Mouse (Mus musculus) small intestine, adult 2 months (tissue): ENCODE results near the gene Trpm3. TPM values are rescaled to one million over a fixed set of nuclear protein-coding genes. Genes with fewer than 3 reads are reported as not detected.

Experiments
- H3K27ac ChIP-seq: fragments of 200-500 bp; 2 replicates; pipeline ENCODE4 v1.5.1; 2012; ENCODE audit warnings: low read depth, low read length, control low read depth, inconsistent platforms; ENCODE audit not compliant: insufficient read depth
- H3K27me3 ChIP-seq: fragments of 200-500 bp; 2 replicates; pipeline ENCODE4 v1.6.1; 2012; ENCODE audit warnings: mild to moderate bottlenecking, moderate library complexity, low read length, inconsistent platforms; ENCODE audit not compliant: control insufficient read depth, insufficient read depth
- H3K36me3 ChIP-seq: fragments of 200-500 bp; 2 replicates; pipeline ENCODE4 v1.6.1; 2012; ENCODE audit warnings: mild to moderate bottlenecking, low read length, control low read depth, inconsistent platforms; ENCODE audit not compliant: control insufficient read depth, insufficient read depth
- H3K4me1 ChIP-seq: fragments of 200-500 bp; 2 replicates; pipeline ENCODE4 v1.6.1; 2012; ENCODE audit warnings: low read length, inconsistent platforms, mixed read lengths; ENCODE audit not compliant: control insufficient read depth, insufficient read depth, insufficient read length
- H3K4me3 ChIP-seq: fragments of 200-500 bp; 2 replicates; pipeline ENCODE4 v1.5.1; 2012; ENCODE audit warnings: low read depth, mild to moderate bottlenecking, control low read depth, inconsistent platforms, low read length, moderate library complexity
- CTCF ChIP-seq: fragments of 200-500 bp; IDR thresholded peaks from 2 replicates; pipeline ENCODE4 v1.5.1; 2012; ENCODE audit warnings: low read depth, mild to moderate bottlenecking, control low read depth, inconsistent platforms, low read length, moderate library complexity, mixed read lengths; ENCODE audit not compliant: insufficient replicate concordance, insufficient read length; ENCODE audit errors: extremely low read depth
- POLR2A ChIP-seq: fragments of 200-500 bp; IDR thresholded peaks from 2 replicates; pipeline ENCODE4 v1.6.1; 2012; ENCODE audit warnings: low read depth, mild to moderate bottlenecking, control low read depth, inconsistent platforms, low read length, moderate library complexity
- WGBS: fragments of 180-500 bp; shearing (Covaris S2); methylation state at CpG from one replicate; pipeline ENCODE4 v1.1.7; 2018; 5-methylcytosine and 5-hydroxymethylcytosine counted together
- polyA plus RNA-seq: library from polyadenylated mRNA; depleted of rRNA; stranded (reverse); fragments of >200 nt; gene quantifications from 2 replicates; pipeline ENCODE4 v1.2.3, GENCODE M21; 2012

Trpm3 gene
- polyA plus RNA-seq, 1 experiment: 0.09 TPM

DNA sequence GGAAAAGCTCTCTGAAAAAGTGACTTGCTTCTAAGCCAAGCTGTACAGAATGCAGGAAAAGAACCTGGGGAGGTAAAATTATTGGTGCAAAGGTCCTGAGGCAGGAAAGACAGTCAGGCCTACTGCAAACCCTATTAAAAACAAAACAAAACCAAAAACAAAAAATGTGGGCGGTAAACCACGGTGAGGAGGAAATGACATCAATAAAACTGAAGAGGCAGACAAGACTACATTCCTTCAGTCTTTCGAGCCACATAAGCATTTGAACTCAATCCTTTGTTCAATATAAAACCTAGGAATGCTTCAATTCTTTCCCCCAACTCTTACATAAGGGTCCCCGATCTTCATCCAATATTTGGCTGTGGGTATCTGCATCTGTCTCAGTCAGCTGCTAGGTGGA is 814.3 kb downstream of the Trpm3 start:
- Histone ChIP-seq H3K27ac (no peak overlapping the region), H3K27me3 (no peaks in the 10 kb centered on the region), H3K4me1 (no peaks in the 10 kb centered on the region), H3K4me3 (no peak overlapping the region), H3K36me3 (no peaks in the 10 kb centered on the region)
- TF ChIP-seq CTCF (no peak), POLR2A (no peak)
- WGBS: 70% methylated on average over 4 of the region's 4 CpGs

DNA sequence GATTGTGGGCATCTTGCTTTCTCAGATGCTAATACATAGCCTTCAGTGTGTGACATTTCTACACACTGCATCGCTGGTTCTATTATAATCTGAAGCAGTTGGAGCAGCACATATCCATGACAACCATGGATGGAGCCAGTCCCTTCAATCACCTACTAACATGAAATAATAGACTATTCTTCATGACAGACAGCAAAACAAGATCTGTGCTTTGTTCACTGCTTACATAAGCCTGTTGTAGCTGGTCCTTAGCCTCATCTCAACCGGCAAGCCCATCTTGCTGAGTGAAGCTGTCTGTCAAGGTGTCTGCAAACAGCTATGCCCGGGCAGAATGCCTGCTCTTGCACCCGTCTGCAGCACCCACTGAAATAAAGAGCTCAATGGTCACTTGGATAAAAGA is 819.6 kb downstream of the Trpm3 start:
- H3K36me3 ChIP-seq: no peaks in the 10 kb centered on the region
- H3K27ac ChIP-seq: no peak overlapping the region
- no peaks in the 10 kb centered on the region for H3K4me1 ChIP-seq
- no peaks in the 10 kb centered on the region for H3K27me3 ChIP-seq
- no peak for TF ChIP-seq CTCF
- TF ChIP-seq POLR2A: no peak
- no peak overlapping the region for H3K4me3 ChIP-seq
- WGBS: 71% methylated on average over 4 of the region's 4 CpGs

GRCm38 (mm10) chr19:22960450-22961265 is 821.8 kb downstream of the Trpm3 start:
- no peaks in the 10 kb centered on the region for H3K4me1 ChIP-seq
- no peaks in the 10 kb centered on the region for H3K36me3 ChIP-seq
- H3K27me3 ChIP-seq: no peaks in the 10 kb centered on the region
- no peak overlapping the region for H3K27ac ChIP-seq
- WGBS: 82% methylated on average over 14 of the region's 14 CpGs
- H3K4me3 ChIP-seq: no peak overlapping the region
- TF ChIP-seq CTCF (no peak), POLR2A (no peak)

GRCm38 (mm10) chr19:22962001-22962708 is 823.3 kb downstream of the Trpm3 start:
- H3K36me3 ChIP-seq: no peaks in the 10 kb centered on the region
- no peaks in the 10 kb centered on the region for H3K27me3 ChIP-seq
- TF ChIP-seq POLR2A: no peak
- no peak for TF ChIP-seq CTCF
- H3K27ac ChIP-seq: no peak overlapping the region
- H3K4me3 ChIP-seq: no peak overlapping the region
- H3K4me1 ChIP-seq: no peaks in the 10 kb centered on the region
- 64% methylated on average over 12 of the region's 12 CpGs for WGBS

DNA sequence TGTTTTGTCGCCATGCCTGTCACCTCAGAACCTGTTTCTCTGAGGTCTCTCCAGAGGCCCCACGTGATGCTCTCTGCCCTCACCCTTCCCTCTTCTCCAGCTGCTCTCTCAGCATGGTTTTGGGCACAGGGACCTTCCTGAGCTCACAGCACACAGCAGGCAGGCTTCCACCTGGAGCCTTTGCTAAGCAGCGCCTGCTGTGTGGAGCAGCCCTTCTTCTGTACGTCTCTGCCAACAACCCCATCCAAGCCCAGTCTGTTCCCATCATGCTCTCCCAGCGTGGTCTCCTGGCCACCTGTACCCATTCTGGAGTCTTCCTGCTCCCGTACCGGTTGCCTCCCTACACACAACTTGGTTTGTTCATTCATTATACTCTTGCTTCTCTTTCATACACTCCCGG is 823.9 kb downstream of the Trpm3 start:
- Histone ChIP-seq H3K4me3 (no peak overlapping the region), H3K36me3 (no peaks in the 10 kb centered on the region), H3K27ac (no peak overlapping the region), H3K27me3 (no peaks in the 10 kb centered on the region), H3K4me1 (no peaks in the 10 kb centered on the region)
- TF ChIP-seq CTCF (no peak), POLR2A (no peak)
- WGBS: 59% methylated on average over 8 of the region's 8 CpGs

DNA sequence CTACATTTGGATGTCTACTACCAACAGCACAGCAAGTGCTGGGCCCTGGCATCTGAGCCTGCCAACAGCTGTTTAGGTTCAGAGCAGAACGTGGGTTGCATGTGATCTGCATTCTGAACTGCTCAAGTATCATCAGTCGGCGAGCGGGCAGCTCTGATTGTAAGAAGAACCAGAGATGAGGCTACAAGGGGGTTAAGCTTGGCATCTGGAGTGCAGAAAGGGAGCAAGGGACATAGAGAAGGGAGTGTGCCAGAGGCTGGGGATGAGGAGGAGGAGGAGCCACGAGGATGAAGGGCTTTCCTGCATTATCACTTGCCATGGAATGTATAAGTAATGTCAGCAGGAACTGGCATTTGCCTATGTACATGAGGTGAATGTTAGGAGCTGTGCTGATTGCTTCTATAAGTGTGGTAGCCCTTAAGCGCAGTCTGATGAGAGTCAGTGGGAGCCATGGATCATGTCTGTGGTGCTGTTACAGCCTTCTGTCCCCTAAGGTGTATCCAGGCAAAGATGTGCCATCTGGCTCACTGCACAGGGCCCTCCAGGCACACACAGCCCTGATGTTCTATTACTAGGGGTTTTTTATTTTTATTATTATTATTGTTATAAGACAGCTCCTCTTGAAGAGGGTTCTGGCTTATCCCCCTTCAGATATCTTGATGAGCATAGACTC is 825.0 kb downstream of the Trpm3 start:
- Histone ChIP-seq H3K36me3 (no peaks in the 10 kb centered on the region), H3K4me3 (no peak overlapping the region), H3K27ac (no peak overlapping the region), H3K4me1 (no peaks in the 10 kb centered on the region), H3K27me3 (no peaks in the 10 kb centered on the region)
- no peak for TF ChIP-seq POLR2A
- no peak for TF ChIP-seq CTCF
- 73% methylated on average over 6 of the region's 6 CpGs for WGBS

DNA sequence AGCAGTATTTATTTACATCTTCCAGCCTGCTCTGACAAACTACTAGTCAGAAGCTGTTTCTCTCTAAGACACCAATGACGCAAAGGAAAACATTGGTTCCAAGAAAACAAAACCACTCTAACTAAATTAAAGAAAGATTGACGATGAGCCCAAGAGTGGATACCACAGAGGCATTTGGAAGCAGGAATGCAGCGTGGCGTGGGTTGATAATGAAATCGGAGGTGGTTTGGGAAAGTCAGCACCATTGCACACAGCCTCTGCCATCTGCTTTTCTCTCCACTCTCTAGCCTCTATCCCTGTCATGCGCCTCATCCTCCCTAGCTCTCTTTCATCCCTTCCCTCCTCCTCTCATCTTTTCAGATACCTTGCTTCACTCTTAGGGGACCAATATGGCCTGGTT is 826.6 kb downstream of the Trpm3 start:
- no peaks in the 10 kb centered on the region for H3K4me1 ChIP-seq
- H3K27me3 ChIP-seq: no peaks in the 10 kb centered on the region
- no peaks in the 10 kb centered on the region for H3K36me3 ChIP-seq
- no peak for TF ChIP-seq CTCF
- no peak for TF ChIP-seq POLR2A
- H3K27ac ChIP-seq: no peak overlapping the region
- 75% methylated on average over 6 of the region's 6 CpGs for WGBS
- H3K4me3 ChIP-seq: no peak overlapping the region
